Mouse (Mus musculus) intestine, postnatal 0 days (tissue): ENCODE measurements around the gene Ccdc60. TPM values are rescaled to one million over a fixed set of nuclear protein-coding genes. Genes with fewer than 3 reads are reported as not detected.
A peak's percentile ranks its signal among the peaks of the same experiment; 100 is the strongest.

Source experiments
- ATAC-seq: fragments of 200-750 bp; cut with Nextera tagmentation; 2 replicates; pipeline ENCODE4 v1.8.0; 2017; ENCODE audit warnings: mild to moderate bottlenecking, moderate TSS enrichment, moderate library complexity
- H3K27ac ChIP-seq: fragments of 300-500 bp; sonication (generic); 2 replicates; pipeline ENCODE4 v1.5.1; 2014; ENCODE audit warnings: mild to moderate bottlenecking, low read depth, low read length, moderate library complexity
- H3K27me3 ChIP-seq: fragments of 300-500 bp; sonication (generic); replicated peaks from 2 replicates; pipeline ENCODE4 v1.6.1; 2014; ENCODE audit warnings: low read length, mixed read lengths; ENCODE audit not compliant: control insufficient read depth, insufficient read depth
- H3K36me3 ChIP-seq: fragments of 300-500 bp; sonication (generic); 2 replicates; pipeline ENCODE4 v1.6.1; 2014; ENCODE audit warnings: mild to moderate bottlenecking, moderate library complexity; ENCODE audit not compliant: control insufficient read depth, insufficient read depth
- H3K4me1 ChIP-seq: fragments of 300-500 bp; sonication (generic); replicated peaks from 2 replicates; pipeline ENCODE4 v1.6.1; 2014; ENCODE audit warnings: antibody characterized with exemption, low read length, mixed read lengths; ENCODE audit not compliant: control insufficient read depth, insufficient read depth
- H3K4me2 ChIP-seq: fragments of 300-500 bp; sonication (generic); replicated peaks from 2 replicates; pipeline ENCODE4 v1.6.1; 2014; ENCODE audit warnings: low read depth, mild to moderate bottlenecking, moderate library complexity
- H3K4me3 ChIP-seq: fragments of 300-500 bp; sonication (generic); 2 replicates; pipeline ENCODE4 v1.5.1; 2014; ENCODE audit warnings: low read depth, low read length
- H3K9ac ChIP-seq: fragments of 300-500 bp; sonication (generic); 2 replicates; pipeline ENCODE4 v1.6.1; 2014; ENCODE audit warnings: mild to moderate bottlenecking, low read depth, low read length
- H3K9me3 ChIP-seq: fragments of 300-500 bp; sonication (generic); 2 replicates; pipeline ENCODE4 v1.6.1; 2016; ENCODE audit warnings: mixed run types; ENCODE audit not compliant: control insufficient read depth
- CTCF ChIP-seq: sonication (generic); IDR thresholded peaks from 2 replicates; pipeline ENCODE4 v1.5.1; 2016; ENCODE audit warnings: low read depth, mild to moderate bottlenecking, control low read depth, antibody characterized with exemption, moderate library complexity
- WGBS: fragments of 180-500 bp; shearing (Covaris S2); extraction: QIAGEN DNeasy Blood & Tissue Kit; methylation state at CpG from one replicate; pipeline ENCODE4 v1.1.7; 2014; 5-methylcytosine and 5-hydroxymethylcytosine counted together
- polyA plus RNA-seq: library from polyadenylated mRNA; unstranded; fragments of >200 nt; fragmentation: Nextera tagmentation; extraction: Ambion mirVana; gene quantifications from 2 replicates; pipeline ENCODE4 v1.2.1, GENCODE M21; 2015

Gene Ccdc60
- polyA plus RNA-seq, 1 experiment from 2014 or later = 0.77 TPM

- Histone ChIP-seq H3K36me3 (no peaks in the 10 kb centered on the region), H3K27me3 (0 out of 2 replicates have a peak, but pooled peaks cover 3% of the 10 kb centered on the region), H3K27ac (no peak overlapping the region), H3K9me3 (no peaks in the 10 kb centered on the region), H3K9ac (no peak overlapping the region), H3K4me2 (no peak overlapping the region), H3K4me1 (no peaks in the 10 kb centered on the region), H3K4me3 (no peak overlapping the region)
- TF ChIP-seq CTCF = peak; percentile 86
- ATAC-seq = no peak
- WGBS = 24% methylated on average over 19 of the region's 19 CpGs
Measured at GRCm38 (mm10) chr5:116231841-116232643, 56.7 kb downstream of the Ccdc60 start.

DNA sequence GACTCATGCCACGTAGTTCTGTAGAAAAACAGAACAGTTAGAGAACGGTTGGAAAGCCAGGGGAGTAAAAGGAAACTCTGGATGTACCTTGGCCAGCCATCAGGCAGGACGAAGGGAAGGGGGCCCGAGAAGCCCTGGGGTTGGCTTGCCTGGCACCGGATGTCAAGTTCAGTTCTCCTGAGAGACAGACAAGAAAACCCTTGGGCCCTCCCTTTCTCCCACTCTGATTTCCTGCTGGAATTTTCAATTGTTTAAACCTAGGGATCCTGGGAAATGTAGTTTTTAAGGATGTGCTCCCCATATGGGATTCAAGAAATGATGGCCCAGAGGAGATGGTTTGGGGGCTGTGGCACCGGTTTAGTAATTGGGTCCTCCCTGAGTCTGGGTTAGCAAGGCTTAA, 60.4 kb downstream of the Ccdc60 start:
- H3K4me2 ChIP-seq = no peak overlapping the region
- H3K27ac ChIP-seq = no peak overlapping the region
- WGBS = 72% methylated on average over 6 of the region's 6 CpGs
- H3K4me3 ChIP-seq = no peak overlapping the region
- TF ChIP-seq CTCF = no peak
- H3K27me3 ChIP-seq = 0 out of 2 replicates have a peak, but pooled peaks cover 3% of the 10 kb centered on the region
- H3K9me3 ChIP-seq = no peaks in the 10 kb centered on the region
- H3K9ac ChIP-seq = no peak overlapping the region
- no peaks in the 10 kb centered on the region for H3K4me1 ChIP-seq
- no peaks in the 10 kb centered on the region for H3K36me3 ChIP-seq
- no peak for ATAC-seq

GRCm38 (mm10) chr5:116224023-116224422, 64.8 kb downstream of the Ccdc60 start:
- Histone ChIP-seq H3K4me3 (no peak overlapping the region), H3K4me2 (no peak overlapping the region), H3K4me1 (no peaks in the 10 kb centered on the region), H3K9me3 (no peaks in the 10 kb centered on the region), H3K27me3 (no peaks in the 10 kb centered on the region), H3K9ac (no peak overlapping the region), H3K27ac (no peak overlapping the region), H3K36me3 (no peaks in the 10 kb centered on the region)
- no peak for TF ChIP-seq CTCF
- no peak for ATAC-seq
- 73% methylated on average over 6 of the region's 6 CpGs for WGBS

- H3K9ac ChIP-seq = no peak overlapping the region
- H3K9me3 ChIP-seq = no peaks in the 10 kb centered on the region
- H3K27ac ChIP-seq = no peak overlapping the region
- no peak overlapping the region for H3K4me3 ChIP-seq
- 88% methylated on average over 3 of the region's 3 CpGs for WGBS
- no peak overlapping the region for H3K4me2 ChIP-seq
- no peak for ATAC-seq
- H3K4me1 ChIP-seq = no peaks in the 10 kb centered on the region
- H3K27me3 ChIP-seq = no peaks in the 10 kb centered on the region
- TF ChIP-seq CTCF = no peak
- no peaks in the 10 kb centered on the region for H3K36me3 ChIP-seq
Measured at GRCm38 (mm10) chr5:116221916-116222315, 66.9 kb downstream of the Ccdc60 start.

DNA sequence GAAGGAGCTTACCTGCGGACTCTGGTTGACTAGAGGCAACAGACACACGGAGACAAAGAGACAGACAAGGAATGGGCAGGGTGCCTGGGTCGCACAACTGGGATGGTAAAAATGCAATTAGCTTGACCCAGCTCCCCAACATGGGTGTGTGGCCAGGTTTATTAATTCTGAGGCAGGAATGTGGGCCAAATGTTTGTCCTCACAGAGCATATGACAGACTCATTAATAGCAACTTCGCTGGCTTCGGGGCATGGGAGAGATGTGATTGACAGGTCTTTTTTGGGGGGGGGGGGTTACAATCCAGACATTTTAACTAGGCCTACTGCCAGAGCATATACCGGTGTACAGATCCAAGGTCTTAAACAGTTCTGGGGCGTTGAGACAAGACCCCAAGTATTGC, 69.5 kb downstream of the Ccdc60 start:
- Histone ChIP-seq H3K4me3 (no peak overlapping the region), H3K4me1 (no peaks in the 10 kb centered on the region), H3K27ac (no peak overlapping the region), H3K27me3 (no peaks in the 10 kb centered on the region), H3K9me3 (no peaks in the 10 kb centered on the region), H3K4me2 (no peak overlapping the region), H3K36me3 (no peaks in the 10 kb centered on the region), H3K9ac (no peak overlapping the region)
- ATAC-seq = no peak
- TF ChIP-seq CTCF = no peak
- WGBS = 73% methylated on average over 7 of the region's 7 CpGs

GRCm38 (mm10) chr5:116212706-116213105, 76.1 kb downstream of the Ccdc60 start:
- peak; percentile 60 for TF ChIP-seq CTCF
- no peaks in the 10 kb centered on the region for H3K27me3 ChIP-seq
- H3K4me1 ChIP-seq = no peaks in the 10 kb centered on the region

More at GRCm38 (mm10) chr5:116212706-116213105, 76.1 kb downstream of the Ccdc60 start:
- 64% methylated on average over 5 of the region's 5 CpGs for WGBS
- Histone ChIP-seq H3K4me2 (no peak overlapping the region), H3K36me3 (no peaks in the 10 kb centered on the region), H3K4me3 (no peak overlapping the region), H3K27ac (no peak overlapping the region), H3K9me3 (no peaks in the 10 kb centered on the region), H3K9ac (no peak overlapping the region)
- ATAC-seq = no peak
